Mouse (Mus musculus): Measurements from ENCODE around the gene Bicc1.

The Bicc1 gene

DNA sequence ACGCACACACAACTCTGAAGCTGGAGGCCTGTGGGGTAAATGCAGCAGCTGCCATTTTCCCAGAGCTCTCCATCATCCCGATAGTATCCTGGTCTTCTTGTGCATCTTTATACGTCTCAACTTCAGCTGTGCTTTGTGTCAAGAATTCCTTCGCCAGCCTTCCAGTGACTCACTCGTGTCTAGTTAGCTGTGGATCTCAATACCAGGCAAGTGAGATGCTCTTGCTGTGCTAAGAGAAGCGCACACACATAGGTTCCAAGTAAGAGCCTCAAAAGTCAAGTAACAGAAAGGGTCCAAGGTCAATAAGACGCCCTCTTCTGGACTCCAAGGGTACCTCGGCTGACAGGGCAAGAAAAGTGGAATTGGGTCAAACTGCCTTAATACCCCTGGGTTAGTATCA lies 37.0 kb downstream of the Bicc1 start:
- no peak for DNase-seq (ENCODE audit: low read depth, low spot score)

DNA sequence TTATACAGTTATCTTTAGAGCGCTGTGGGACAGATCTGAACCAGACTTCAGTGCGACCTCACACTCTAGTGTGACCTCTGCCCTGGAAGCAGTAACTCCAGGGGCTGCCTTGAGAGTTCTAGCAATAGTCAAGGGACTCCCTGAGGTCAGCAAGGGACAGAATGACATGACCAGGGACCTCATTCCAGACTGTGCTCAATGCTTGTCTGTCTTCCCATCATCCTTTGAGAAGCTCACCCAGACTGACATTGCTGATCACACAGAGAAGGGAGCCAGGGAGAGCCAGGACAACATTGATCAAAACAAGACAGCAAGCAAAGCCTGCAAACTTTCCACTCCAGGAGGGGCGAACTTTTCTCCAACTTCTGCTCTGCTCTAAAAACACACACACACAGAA lies 38.7 kb downstream of the Bicc1 start:
- no peak for DNase-seq (ENCODE audit: low read depth, low spot score)

- DNase-seq (ENCODE audit: low read depth, low spot score): no peak
These were observed 39.3 kb downstream of the Bicc1 start for GRCm38 (mm10) chr10:71120121-71120768.

DNA sequence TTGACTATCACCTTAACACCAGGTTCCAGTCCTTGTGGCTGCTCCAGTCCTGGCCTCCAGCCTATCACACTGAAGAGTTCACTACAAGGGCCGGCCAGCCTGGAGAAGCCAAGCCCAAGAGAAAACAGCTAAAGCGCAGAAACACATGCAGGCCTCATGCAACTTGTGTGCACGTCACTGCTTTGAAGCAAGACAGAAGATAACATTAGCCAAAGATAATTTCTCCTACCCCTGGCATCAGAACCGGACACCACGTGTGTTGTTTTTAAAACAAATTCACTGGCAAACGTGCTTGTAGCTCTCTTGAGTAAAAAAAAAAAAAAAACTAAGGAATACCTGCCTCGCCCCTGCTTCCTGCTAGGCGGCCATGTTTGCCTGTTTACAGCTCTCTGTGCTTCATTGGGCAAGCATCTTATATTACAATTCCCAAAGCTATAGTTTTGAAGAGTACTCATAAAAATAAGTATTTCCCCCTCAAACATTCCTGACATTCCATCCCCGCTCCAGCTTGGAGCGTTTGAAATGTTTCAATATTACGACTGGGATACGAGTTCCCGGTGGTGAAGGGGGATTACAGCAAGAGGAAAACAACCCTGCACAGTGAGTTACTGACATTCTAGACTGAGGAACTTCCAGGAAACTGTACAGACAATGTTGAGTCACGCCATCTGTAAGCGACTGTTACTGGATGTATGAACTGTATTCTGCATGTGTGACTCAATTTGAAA lies 40.2 kb downstream of the Bicc1 start:
- DNase-seq (ENCODE audit: low read depth, low spot score): no peak

GRCm38 (mm10) chr10:71117766-71118165 lies 41.7 kb downstream of the Bicc1 start:
- DNase-seq (ENCODE audit: low read depth, low spot score): no peak

DNA sequence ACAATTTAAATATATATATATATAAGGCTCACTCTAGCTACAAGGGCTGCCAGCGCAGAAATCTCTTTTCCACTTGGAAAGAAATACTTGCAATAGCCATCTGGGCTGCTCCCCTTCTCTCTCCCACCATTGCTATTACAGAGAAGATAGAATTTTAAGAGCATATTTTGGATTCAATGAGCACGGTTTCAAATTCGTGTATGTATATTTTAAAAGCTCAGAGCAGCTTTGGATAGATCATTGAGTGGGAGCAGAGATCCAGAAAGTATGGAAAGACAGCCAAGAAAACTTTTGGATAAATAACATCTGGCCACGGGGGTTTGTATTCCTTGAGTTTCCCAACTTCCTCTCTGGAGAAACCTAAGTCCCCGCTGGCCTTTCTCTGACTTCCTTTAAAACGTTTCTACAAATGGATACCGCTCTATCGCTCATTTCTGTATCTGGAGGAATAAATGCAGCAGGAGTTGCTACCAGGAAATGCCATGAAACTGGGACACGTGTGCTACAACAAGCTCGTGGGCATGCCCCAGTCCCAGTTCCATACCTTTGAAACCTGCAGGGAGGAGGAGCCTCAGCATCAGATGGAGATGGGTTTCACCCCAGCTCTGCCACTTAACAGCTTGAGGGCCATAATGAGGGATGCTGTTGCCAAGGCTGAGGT lies 45.1 kb downstream of the Bicc1 start:
- no peak for DNase-seq (ENCODE audit: low read depth, low spot score)

DNA sequence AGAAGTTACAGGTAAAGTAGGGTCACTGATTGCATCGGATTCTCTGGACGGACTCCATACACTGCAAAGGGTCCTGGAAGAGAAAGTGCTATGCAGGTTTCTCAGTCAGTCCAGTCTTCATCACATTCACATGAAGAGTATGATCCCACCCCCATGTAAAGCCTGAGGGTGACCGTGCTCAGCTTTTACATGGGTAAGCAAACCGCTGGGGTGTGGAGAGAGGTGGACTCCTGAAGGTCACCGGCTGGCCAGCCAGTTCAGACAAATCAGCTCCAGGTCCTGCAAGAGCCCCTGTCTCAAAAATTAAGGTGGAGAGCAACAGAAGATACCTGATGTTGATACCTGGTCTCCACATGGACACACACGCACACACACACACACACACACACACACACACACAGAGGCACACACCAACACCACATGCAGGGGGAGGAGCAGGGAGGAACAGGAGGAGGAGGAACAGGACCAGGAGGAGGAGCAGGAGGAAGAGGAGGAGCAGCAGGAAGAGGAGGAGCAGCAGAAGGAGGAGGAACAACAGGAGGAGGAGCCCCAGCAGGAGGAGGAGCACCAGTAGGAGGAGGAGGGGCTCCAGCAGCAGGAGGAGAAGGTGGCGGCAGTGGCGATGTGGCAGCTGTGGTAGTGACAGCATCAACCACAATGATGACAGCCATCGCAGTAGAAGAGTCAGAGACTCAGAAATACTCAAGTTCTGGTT lies 52.9 kb downstream of the Bicc1 start:
- no peak for DNase-seq (ENCODE audit: low read depth, low spot score)

GRCm38 (mm10) chr10:71104791-71105190 lies 54.7 kb downstream of the Bicc1 start:
- no peak for DNase-seq (ENCODE audit: low read depth, low spot score)

DNA sequence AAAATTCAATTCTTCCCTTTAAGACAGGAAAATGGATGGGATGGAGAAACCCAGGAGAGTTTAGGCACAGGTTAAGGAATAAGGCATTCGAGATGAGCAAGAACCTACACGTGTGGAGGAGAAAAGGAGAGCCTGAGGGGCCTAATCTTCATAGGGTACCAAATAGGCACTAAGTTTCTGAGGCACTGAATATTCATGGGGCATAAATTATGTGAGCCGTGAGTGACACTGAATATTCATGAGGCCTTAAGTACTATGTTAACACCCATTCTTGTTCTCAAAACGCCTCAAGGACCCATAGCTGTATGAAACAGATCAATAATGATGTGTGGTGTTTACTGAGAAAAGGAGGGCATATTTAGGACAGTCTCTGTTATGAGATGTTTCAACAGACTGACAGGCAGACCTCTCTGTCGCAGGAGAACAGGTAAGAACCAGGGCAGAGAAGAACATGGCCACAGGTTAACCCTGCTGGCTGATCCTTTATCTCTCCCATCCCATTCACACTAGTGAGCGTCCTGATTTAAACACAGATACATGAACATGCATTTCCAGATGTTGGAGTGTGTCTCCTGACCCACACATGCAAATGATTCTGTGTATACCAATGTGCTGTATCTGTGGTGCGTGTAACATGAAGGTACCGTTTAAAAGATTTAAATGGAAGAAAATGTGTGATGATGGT lies 58.5 kb downstream of the Bicc1 start:
- DNase-seq (ENCODE audit: low read depth, low spot score): no peak

- DNase-seq (ENCODE audit: low read depth, low spot score): no peak
These were observed 64.7 kb downstream of the Bicc1 start for GRCm38 (mm10) chr10:71094707-71095254.

- no peak for DNase-seq (ENCODE audit: low read depth, low spot score)
These were observed 66.2 kb downstream of the Bicc1 start for GRCm38 (mm10) chr10:71093312-71093711.

DNA sequence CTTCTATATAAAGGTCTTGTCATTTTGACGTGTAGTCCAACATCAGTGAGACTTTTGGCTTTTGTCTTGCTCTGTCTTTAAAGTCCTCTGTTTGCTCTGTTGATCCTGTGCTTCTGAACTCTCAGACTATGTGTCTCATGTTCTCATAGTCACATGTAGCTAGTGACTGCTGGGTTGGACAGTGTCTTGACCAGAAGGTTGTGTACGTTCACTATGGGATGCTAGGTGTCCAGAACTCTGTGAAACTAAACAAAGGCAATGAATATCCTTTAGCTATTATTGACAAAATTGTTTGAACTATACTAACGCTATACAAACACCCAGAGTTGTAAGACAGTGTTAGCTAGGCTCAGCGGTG lies 72.2 kb downstream of the Bicc1 start:
- no peak for DNase-seq (ENCODE audit: low read depth, low spot score)

DNA sequence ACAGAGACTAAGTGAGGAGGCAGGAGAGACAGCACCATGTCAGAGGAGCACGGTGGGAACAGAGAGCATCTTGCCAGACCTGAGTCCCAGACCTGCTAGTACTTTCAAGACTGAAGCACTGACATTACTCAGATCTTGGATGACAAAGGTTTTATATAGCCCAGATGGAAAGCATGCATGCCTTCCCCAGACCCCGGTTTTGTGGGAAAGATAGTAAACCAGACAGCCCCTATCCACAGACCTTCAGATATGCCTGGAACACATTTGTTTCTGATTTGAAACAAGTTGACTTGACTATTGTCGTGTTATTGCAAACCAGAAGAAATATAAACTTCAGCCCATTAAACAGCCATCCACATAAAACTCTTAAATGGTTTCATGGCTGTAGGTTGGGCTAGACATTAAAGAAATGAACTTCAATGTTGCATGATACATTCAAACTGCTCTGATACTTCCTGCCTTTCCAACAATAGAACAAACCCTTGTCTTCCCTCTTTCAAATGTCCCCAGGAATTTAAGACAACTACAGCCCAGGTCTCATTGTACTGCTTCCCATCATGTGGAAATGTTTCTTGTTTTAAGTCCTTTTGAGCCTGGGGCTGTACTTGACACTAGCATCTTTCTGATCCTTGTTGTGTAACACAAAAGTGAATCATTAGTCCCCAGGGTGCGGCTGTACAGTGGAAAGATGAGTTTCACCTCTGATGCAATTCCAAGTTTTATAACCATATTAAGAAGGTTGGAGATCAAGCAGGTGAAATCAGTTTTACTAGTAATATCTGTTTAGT lies 72.7 kb downstream of the Bicc1 start:
- DNase-seq (ENCODE audit: low read depth, low spot score): no peak

DNA sequence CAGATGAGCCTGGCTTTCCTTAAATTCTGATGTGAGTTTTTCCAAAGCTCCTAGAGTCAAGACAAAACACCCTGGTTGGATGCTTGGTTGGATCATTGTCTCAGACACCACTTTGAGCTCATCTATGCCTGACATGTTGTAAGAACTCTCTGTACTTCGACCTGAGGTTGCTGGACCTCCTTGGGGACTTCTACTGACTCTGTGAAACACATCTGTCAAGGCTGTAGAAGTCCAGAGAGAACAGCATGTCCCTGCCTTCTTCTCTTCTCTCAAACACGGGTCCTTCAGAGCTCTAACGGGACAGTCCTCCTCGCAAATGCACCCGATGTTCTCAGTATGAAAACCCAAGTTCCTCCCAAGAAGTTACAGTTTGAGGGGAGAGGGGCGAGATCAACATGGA lies 76.5 kb downstream of the Bicc1 start:
- DNase-seq (ENCODE audit: low read depth, low spot score): no peak

GRCm38 (mm10) chr10:71078856-71079255 lies 80.6 kb downstream of the Bicc1 start:
- no peak for DNase-seq (ENCODE audit: low read depth, low spot score)

DNA sequence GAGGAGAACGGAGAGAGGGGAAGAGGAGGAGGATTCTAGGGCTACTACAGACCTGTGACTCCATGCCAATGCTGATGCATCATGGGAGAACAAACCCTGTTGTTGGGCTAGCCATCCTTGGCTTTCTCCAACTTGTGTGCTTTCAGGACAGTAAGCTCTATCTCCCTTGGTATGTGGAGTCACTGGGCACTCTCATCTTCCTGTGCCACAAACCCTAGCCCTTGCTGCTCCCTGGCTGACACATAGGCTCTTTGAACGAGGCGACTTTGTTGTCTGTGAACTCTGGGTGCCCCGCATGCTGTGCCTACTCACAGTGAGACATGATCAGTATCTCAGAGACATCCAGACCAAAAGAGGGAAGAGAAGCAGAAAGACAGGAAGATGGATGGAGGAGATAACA lies 94.5 kb downstream of the Bicc1 start:
- no peak for DNase-seq (ENCODE audit: low read depth, low spot score)

GRCm38 (mm10) chr10:71064576-71064975 lies 94.9 kb downstream of the Bicc1 start:
- no peak for DNase-seq (ENCODE audit: low read depth, low spot score)

DNA sequence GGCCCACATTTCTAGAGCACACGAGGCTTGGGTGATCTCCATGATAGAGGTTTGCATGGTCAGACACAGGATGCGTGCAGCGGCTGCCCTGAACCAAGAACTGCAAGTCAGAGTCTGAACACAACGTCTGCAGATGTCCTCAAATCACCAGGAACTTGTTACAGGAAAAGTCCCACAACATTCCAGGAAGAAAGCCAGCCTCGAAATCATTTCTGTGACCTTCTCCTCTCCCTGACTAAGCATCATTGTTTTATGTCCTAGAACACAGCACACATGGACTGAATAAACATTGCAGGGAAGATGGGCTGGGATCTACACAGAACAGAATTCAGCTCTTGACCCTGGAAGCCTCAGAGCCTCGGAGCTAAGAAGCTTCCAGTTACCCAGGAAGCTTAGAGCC lies 97.3 kb downstream of the Bicc1 start:
- no peak for DNase-seq (ENCODE audit: low read depth, low spot score)

GRCm38 (mm10) chr10:71060269-71060668 lies 99.2 kb downstream of the Bicc1 start:
- DNase-seq (ENCODE audit: low read depth, low spot score): no peak

DNA sequence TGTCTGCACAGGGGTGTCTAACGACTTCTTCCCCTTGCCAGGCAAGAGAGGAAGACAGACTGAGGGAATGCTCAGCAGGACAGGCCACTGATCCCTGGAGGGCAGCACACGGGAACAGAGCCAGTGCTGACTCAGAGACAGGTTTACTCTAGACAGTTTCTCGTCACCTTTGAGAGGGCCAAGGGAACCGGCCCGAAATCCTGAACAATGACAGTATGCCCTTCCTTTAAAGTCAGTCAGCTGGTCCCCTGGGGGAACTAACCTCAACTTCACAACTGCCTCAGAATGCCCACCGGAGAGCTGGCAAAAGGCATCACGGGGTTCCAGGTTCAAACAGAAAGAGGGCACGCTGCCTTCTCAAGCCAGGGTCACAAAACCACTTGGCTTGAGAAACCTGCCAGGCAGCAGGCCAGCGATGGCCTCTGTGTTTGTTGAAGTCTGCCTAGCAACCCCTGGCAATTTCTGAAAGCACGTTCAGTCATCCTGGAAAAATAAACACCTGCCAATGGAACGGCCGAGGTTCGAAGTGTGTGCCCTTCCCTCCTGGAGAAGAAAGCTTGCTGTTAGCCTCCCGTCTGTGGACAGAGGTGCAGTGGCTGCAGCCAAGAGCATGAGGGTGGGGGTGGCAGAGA lies 100.8 kb downstream of the Bicc1 start:
- DNase-seq (ENCODE audit: low read depth, low spot score): no peak
